Mouse (Mus musculus): Measurements from ENCODE around the gene Rbm43. TPM values are rescaled to one million over a fixed set of nuclear protein-coding genes. Genes with fewer than 3 reads are reported as not detected.

Gene Rbm43
- 11.0 and 15.6 TPM in 2 replicates for polyA plus RNA-seq (2012; rRNA removed; ENCODE audit: low replicate concordance)

GRCm38 (mm10) chr2:51934574-51935334 lies at the start of gene Rbm43:
TSS of gene Rbm43 (minus strand) at chr2:51935163.

GRCm38 (mm10) chr2:51973410-51973968 lies 38.5 kb upstream of the Rbm43 start, which contains the start of gene Nmi:
TSS of gene Nmi (minus strand) at chr2:51973494.

Other genes starting within 250 kb of the Rbm43 start
- 2.9 and 4.4 TPM in 2 replicates for gene Nmi, start 38.3 kb upstream of the Rbm43 start, polyA plus RNA-seq (2012; rRNA removed; ENCODE audit: low replicate concordance)
- gene Tnfaip6, start 102.8 kb upstream of the Rbm43 start, polyA plus RNA-seq (2012; rRNA removed; ENCODE audit: low replicate concordance): 2.6 and 5.2 TPM in 2 replicates
- gene Rif1, start 137.7 kb upstream of the Rbm43 start, polyA plus RNA-seq (2012; rRNA removed; ENCODE audit: low replicate concordance): 0.63 and 2.2 TPM in 2 replicates

All from mammary gland, adult 2 months (tissue).